Mouse (Mus musculus) c-Kit-positive CD71-negative TER-119-negative erythroid progenitor cells, embryonic 14.5 days (primary cell): ENCODE measurements around the gene Ago3.

Source experiments
- DNase-seq: peaks from one replicate; pipeline ENCODE4 v3.0.0-alpha.2; 2013; ENCODE audit warnings: low read depth

The Ago3 gene

DNA sequence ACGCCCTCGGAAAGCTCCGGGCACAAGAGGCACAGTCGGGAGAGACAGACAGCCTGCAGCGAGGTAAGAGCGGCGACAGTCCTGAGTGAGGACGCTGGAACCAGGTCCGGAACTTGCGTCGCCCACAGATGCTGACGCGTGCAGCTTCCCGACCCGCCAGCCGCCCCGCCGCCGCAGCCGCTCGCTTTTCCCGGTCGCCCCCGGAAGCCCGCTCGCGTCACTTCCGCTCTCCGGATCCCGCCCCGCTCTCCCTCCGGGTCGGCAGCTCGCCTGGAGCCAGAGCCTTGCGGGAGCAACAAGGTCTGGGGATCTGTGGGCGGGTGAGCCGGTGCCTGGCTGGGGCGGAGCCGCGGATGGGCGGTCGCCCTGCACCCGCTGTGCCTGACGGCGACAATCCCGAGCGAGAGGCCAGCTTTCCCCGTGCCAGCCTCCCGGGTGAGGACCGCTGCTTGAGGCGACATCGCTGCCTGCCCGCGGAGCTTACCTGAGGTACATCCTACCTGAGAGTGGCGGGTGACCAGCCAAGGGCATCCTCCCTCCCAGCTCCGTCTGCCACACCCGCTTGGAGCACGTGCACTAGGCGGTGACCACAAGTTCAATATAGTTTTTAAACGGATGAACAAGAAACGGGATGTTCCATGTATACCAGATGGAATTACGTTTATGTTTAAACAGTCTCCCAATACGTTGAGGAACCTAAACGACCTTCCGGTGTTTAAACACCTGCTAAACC lies at the start of gene Ago3:
TSS of gene Ago3 (minus strand) at position 210 of the 733 bp plus-strand sequence.
- peak; percentile 84 for DNase-seq

- DNase-seq = no peak
Observed at GRCm38 (mm10) chr4:126473031-126473430, 43.7 kb upstream of the Ago3 start.

- no peak for DNase-seq
Observed at GRCm38 (mm10) chr4:126469334-126469733, 40.0 kb upstream of the Ago3 start.

DNA sequence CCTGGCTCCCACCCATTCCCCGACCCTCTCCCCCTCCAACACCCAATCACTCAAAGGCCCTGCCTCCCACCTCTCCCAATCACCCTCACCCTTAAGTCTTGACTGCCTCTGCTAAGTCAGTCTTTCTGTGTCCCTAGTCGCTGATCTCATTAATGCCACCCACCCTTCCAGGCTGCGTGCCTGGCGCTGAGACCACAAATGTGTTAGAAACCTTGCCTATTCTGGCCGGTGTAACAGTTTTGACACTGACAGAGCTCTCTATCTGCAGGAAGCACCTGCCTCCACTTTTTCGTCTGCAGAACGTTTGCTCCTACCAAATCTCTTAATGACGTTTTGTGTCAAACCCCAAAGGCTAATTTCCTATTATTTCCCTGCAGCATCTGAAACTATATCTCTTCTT lies 39.6 kb upstream of the Ago3 start:
- peak; percentile 63 for DNase-seq

- peak; percentile 88 for DNase-seq
Observed at GRCm38 (mm10) chr4:126468285-126468901, 39.0 kb upstream of the Ago3 start, which contains the start of gene Ago1. Gene Ago1, minus strand, starts transcription at chr4:126468583.

DNA sequence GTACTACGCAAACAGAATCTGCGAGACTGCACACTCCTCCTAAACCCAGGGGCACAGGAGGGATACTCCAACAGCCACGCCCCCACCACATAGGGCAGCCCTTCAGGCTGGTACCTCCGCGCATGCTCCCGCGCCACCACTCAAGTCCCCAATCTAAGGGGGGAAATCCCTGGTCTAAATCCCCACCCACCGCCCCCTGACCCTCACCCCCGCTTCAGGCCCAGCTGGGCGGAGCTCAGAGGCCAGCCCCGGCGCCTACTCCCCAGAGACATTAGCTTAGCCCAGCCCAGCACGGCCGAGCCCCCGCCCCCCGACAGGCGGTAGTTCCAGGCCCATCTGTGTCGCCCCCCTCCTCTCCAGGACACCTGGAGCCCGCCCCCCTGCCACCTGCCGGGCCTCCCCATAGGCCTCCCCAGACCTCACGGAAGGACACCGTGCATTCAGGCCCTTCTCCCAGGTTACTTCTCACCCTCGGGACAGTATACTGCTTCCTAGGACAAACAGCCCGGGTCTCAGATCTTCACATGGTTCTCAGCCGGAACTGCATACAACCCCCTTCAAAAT lies 38.4 kb upstream of the Ago3 start:
- DNase-seq = peak; percentile 64

DNA sequence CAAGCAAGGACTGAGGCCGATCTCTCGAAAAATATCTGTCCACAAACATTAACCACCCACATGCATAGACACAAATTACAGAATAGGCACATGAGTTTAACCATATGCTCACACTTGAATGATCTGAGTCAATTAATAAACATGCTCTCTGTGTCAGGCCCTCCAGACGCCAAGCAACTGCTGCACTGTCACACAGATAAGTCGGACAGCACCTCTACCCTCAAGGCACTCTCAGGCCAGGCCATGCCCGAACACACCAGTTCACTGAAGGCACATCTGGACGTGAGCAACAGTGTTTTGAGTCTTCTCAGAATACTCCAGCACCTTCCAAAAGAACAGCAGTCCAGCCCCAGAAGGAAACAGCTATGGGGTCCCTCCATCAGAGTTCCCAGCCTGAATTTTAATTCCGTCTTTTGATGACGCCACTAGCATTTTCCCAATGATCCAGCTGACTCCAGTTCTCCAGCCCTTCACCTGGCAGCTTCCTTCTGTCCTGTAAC lies 36.9 kb upstream of the Ago3 start:
- DNase-seq = no peak

DNA sequence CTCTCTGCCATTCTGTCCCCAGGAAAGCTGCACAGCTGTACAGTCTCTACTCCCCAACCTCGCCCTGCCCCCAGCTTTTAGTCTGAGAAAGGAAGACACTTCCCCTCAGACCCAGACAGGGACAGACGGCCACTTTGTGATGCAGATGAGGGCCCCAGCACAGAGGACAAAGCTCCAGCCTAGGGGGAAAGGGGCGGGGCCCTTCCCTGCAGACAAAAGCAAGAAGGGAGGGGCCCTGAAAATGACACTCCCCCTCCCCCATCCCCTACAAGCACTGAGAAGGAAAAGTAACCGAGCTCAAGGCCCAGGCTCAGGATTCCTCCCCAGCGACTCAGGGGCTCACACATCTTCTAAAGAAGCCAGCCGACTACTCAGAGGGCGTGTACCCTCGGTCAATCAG lies 36.5 kb upstream of the Ago3 start:
- DNase-seq = no peak

DNA sequence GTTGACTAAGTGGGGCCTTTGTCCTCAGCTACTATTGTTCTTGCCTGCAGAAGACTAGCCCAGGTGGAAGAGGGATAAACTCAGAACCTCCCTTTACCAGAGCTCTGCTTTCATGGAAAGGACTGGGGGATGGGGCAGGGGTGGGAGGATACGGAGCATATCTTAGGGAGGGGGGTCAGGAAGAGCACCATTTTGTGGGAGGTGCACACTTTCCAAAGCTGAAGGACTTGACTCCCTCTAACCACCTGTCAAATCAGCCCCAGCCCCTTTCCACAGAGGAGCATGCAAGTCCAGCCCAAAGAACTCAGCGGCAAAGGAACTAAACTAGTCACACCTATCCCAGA lies 35.5 kb upstream of the Ago3 start:
- DNase-seq = no peak

DNA sequence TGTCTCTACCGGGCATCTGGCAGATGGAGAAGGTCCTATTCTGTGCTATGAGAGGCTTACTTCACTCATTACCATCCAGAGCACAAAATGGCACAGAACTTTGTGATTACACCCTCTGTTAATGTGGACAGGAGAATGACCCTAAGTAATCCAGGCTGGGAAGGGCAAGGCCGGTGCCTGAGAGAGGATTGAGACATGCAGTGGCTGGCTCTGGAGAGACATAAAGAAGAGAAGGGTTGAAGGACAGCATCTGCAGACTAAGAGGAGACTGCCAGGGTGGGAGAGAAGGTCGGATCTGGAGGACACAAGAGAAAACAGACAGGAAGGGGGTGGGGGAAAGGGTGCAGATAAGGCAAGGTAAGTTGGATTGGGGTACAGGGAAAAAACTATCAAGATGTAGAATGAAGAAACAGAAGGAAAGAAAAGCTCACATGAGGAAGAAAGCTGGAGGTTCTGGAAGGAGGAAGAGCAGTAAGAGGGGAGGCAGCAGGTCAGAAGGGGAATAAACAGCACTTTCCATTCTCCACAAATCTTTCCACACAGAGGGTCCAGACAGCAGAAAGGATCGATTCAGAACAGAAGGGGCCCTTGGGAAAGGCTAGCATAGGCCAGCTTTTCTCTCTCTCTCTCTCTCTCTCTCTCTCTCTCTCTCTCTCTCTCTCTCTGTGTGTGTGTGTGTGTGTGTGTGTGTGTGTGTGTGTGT lies 35.0 kb upstream of the Ago3 start:
- DNase-seq = no peak

GRCm38 (mm10) chr4:126455441-126455840 lies 26.1 kb upstream of the Ago3 start:
- no peak for DNase-seq

DNA sequence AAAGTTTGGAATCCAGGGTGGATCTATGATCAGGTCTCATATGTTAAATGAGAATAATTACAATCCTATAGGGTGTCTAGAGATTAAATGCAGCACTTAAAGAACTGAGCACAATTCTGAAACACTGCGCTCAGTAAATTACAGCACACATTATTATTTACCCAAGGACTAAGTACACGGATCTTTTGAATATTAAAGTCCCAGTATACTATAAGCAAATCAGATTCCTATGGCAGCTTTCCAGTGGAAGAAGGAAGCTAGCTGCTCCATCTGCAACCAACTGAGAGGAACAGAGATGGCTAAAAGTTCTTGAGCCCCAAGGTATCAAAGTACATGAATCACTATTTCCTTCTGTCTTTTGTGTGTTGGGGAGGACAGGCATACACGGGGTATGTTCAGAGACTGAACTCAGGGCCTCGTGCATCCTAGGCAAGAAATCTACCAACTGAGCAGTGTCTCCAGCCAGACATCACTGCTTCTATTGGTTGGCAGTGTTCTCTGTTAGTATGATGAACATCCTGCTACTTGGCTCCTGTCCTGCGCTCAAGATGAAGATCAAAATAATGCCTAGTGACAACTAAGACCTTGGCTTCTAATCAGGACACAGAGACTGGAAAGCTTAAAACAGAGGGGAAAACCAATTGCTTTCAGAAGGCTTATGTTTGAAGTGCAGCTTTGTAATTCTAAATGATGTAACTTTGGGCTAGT lies 25.3 kb upstream of the Ago3 start:
- no peak for DNase-seq

GRCm38 (mm10) chr4:126450268-126450667 lies 20.9 kb upstream of the Ago3 start:
- DNase-seq = no peak

- no peak for DNase-seq
Observed at GRCm38 (mm10) chr4:126447126-126447525, 17.8 kb upstream of the Ago3 start.

- DNase-seq = no peak
Observed at GRCm38 (mm10) chr4:126444528-126444927, 15.2 kb upstream of the Ago3 start.

GRCm38 (mm10) chr4:126438261-126438660 lies 8.9 kb upstream of the Ago3 start:
- DNase-seq = no peak

- no peak for DNase-seq
Observed at GRCm38 (mm10) chr4:126436268-126436667, 6.9 kb upstream of the Ago3 start.

GRCm38 (mm10) chr4:126434094-126434493 lies 4.7 kb upstream of the Ago3 start:
- DNase-seq = no peak

GRCm38 (mm10) chr4:126433175-126433574 lies 3.8 kb upstream of the Ago3 start:
- no peak for DNase-seq

DNA sequence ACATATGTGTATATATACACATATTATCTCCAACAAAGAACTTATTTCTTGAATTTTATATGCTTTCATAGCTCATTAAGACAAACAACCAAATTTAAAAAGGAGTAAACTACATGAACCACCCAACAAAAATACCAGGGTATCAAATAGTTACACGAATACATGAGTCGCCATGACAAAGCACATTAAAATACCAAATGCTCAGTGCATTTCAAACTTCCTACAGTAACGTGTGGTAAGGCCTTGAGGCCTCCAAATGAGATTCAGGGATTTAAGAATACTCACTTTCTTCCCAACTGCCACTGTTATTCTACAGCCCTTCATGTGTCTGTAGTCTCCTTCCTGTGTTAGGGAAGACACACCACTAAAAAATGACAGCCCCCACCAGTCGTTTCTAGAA lies 2.4 kb upstream of the Ago3 start:
- DNase-seq = no peak

DNA sequence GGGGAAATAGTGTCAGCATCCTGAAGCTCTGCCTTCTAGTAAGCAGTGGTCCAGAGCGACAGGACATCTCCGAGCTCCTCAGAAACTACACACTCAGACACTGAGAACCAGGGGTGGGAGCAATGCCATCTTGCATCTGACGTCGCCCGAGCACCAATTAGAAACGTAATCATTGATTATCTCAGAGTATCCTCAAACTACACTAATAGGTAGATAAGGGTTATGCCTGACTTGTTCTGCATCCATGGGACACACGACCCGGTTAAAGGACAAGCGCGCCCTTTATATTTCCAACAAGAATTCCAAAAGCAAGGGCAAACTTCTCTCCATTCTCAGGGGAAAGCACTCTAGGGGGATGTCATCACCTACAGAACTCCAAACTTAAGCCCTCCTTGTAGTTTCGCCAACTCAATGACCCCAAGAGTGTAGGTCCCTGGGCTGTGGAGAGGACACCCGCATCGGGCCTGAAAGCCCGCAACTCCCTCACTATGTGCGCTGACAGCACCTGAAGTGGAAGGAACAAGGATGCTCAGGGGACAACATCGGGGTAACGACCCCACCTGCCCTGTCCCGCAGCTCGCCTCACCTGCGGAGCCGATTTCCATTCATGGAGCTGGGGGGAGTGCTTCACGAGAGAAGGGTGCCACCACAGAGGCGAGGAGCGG lies 542 bp downstream of the Ago3 start:
- DNase-seq = no peak

DNA sequence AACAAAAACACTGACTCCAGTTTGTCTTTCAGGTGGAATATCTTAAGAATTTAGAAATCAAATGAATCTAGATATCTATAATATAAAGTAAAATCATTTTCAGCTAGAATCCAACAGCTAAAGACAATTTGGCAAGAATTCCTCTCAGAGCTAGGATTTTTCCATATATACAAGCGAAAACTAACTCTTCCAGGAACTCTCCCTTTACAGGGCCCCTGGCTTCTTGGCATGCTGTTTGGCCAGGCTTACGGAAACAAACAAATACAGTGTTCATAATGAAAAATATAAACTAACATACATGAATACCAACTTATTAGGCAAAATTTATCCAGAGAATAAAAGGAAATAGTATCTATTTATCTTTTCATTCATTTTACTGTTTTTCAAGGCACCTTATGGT lies 5.5 kb downstream of the Ago3 start:
- no peak for DNase-seq
